Mouse (Mus musculus): ENCODE results near the gene Prdm15. TPM values are rescaled to one million over a fixed set of nuclear protein-coding genes. Genes with fewer than 3 reads are reported as not detected.
A peak's percentile ranks its signal among the peaks of the same experiment; 100 is the strongest.

Gene Prdm15
- polyA plus RNA-seq, 1 experiment from 2014 or later, result 9.7 TPM

DNA sequence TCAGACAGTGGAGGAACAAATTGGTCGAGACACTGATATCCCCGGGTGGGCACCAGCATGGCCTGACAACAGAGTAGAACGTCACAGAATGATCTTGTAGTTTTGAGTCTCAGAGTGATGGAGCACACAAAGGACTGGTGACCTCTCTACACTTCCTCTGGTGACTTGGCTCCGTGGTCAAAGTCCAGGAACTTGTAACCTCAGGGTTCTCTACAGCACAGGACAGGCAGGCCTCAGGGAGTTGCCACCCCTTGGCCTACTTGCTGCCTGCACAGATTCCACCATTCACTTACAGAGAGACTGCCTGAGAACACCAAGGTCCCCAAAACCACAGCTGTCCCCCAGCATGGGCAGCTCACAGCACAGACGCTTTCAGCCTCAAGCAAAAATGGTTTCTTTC, 36.4 kb downstream of the Prdm15 start:
- Histone ChIP-seq H3K27ac (replicated peaks) (no peak overlapping the region), H3K4me1 (no peaks in the 10 kb centered on the region), H3K4me3 (replicated peaks) (no peak overlapping the region), H3K9ac (no peak overlapping the region), H3K27me3 (no peaks in the 10 kb centered on the region), H3K36me3 (peaks cover 90% of the 10 kb centered on the region), H3K9me3 (replicated peaks) (no peaks in the 10 kb centered on the region), H3K4me2 (replicated peaks) (no peak overlapping the region)
- no peak for ATAC-seq (ENCODE audit: insufficient number of reproducible peaks, low FRiP score, low TSS enrichment, low read depth)
- 78% methylated on average over 5 of the region's 5 CpGs for WGBS

GRCm38 (mm10) chr16:97814060-97814459, 37.6 kb downstream of the Prdm15 start:
- 93% methylated on average over 2 of the region's 2 CpGs for WGBS
- no peak overlapping the region for H3K27ac ChIP-seq (replicated peaks)
- H3K4me3 ChIP-seq (replicated peaks), result no peak overlapping the region
- peaks cover 90% of the 10 kb centered on the region for H3K36me3 ChIP-seq
- H3K27me3 ChIP-seq, result no peaks in the 10 kb centered on the region
- H3K4me2 ChIP-seq (replicated peaks), result no peak overlapping the region
- no peaks in the 10 kb centered on the region for H3K9me3 ChIP-seq (replicated peaks)
- no peaks in the 10 kb centered on the region for H3K4me1 ChIP-seq
- no peak overlapping the region for H3K9ac ChIP-seq
- ATAC-seq (ENCODE audit: insufficient number of reproducible peaks, low FRiP score, low TSS enrichment, low read depth), result no peak

DNA sequence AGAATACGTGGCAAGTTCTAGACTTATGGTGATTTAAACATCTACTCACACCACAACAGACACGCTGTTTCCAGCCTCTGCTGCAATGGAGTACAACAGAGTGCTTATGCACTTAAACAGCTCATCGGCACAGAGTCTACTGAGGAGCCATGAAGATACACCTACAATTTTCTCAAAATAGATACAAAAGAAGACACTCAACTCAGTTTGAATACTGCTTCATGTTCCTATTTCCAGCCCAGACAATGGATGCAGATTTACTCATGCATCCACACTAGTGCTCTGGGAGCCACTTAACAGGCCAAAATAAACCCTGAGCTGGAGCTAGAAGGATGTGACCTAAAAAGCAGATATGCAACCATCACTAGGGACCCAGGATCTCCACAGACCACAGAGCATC, 42.8 kb downstream of the Prdm15 start:
- no peak overlapping the region for H3K9ac ChIP-seq
- H3K27me3 ChIP-seq, result no peaks in the 10 kb centered on the region
- peaks cover 92% of the 10 kb centered on the region for H3K36me3 ChIP-seq
- no peak overlapping the region for H3K27ac ChIP-seq (replicated peaks)
- no peak for ATAC-seq (ENCODE audit: insufficient number of reproducible peaks, low FRiP score, low TSS enrichment, low read depth)
- WGBS, result 91% methylated on average over 3 of the region's 3 CpGs
- no peak overlapping the region for H3K4me3 ChIP-seq (replicated peaks)
- no peaks in the 10 kb centered on the region for H3K9me3 ChIP-seq (replicated peaks)
- no peak overlapping the region for H3K4me2 ChIP-seq (replicated peaks)
- no peaks in the 10 kb centered on the region for H3K4me1 ChIP-seq

DNA sequence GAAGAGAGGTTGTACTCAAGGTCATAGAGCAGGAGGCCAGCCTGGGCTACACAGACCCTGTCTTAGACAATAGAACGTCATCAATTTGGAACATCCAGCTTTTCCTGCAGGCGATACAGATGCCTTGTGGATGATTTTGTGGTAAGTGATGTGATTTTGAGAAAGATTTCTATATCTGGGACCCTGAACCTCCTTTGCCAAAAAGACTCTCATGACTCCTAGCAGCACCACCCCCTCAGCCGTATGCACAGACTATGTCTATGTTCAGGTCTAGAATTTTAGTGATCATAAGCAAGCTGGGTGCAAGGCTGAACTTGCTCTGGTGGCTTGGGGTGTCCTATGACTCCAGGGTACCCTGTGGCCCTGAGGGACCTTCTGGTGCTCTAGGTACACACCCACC, 46.0 kb downstream of the Prdm15 start:
- peaks cover 77% of the 10 kb centered on the region for H3K36me3 ChIP-seq
- H3K4me3 ChIP-seq (replicated peaks), result no peak overlapping the region
- 90% methylated on average over 3 of the region's 3 CpGs for WGBS
- no peak overlapping the region for H3K4me2 ChIP-seq (replicated peaks)
- no peaks in the 10 kb centered on the region for H3K9me3 ChIP-seq (replicated peaks)
- no peak overlapping the region for H3K9ac ChIP-seq
- no peaks in the 10 kb centered on the region for H3K27me3 ChIP-seq
- H3K4me1 ChIP-seq, result no peaks in the 10 kb centered on the region
- no peak overlapping the region for H3K27ac ChIP-seq (replicated peaks)
- no peak for ATAC-seq (ENCODE audit: insufficient number of reproducible peaks, low FRiP score, low TSS enrichment, low read depth)

GRCm38 (mm10) chr16:97804680-97805547, 46.7 kb downstream of the Prdm15 start:
- Histone ChIP-seq H3K4me1 (no peaks in the 10 kb centered on the region), H3K4me2 (replicated peaks) (no peak overlapping the region), H3K4me3 (replicated peaks) (no peak overlapping the region), H3K27ac (replicated peaks) (no peak overlapping the region), H3K27me3 (no peaks in the 10 kb centered on the region), H3K9me3 (replicated peaks) (no peaks in the 10 kb centered on the region), H3K36me3 (peaks cover 76% of the 10 kb centered on the region), H3K9ac (no peak overlapping the region)
- WGBS, result 78% methylated on average over 7 of the region's 7 CpGs
- peak; percentile 64 for ATAC-seq (ENCODE audit: insufficient number of reproducible peaks, low FRiP score, low TSS enrichment, low read depth)

- no peaks in the 10 kb centered on the region for H3K9me3 ChIP-seq (replicated peaks)
- H3K4me1 ChIP-seq, result no peaks in the 10 kb centered on the region
- no peak for ATAC-seq (ENCODE audit: insufficient number of reproducible peaks, low FRiP score, low TSS enrichment, low read depth)
- no peak overlapping the region for H3K9ac ChIP-seq
- WGBS, result 95% methylated on average over 7 of the region's 7 CpGs
- no peak overlapping the region for H3K4me3 ChIP-seq (replicated peaks)
- peaks cover 77% of the 10 kb centered on the region for H3K36me3 ChIP-seq
- no peak overlapping the region for H3K4me2 ChIP-seq (replicated peaks)
- H3K27me3 ChIP-seq, result no peaks in the 10 kb centered on the region
- H3K27ac ChIP-seq (replicated peaks), result no peak overlapping the region
Measured at GRCm38 (mm10) chr16:97797950-97798869, 53.4 kb downstream of the Prdm15 start.

DNA sequence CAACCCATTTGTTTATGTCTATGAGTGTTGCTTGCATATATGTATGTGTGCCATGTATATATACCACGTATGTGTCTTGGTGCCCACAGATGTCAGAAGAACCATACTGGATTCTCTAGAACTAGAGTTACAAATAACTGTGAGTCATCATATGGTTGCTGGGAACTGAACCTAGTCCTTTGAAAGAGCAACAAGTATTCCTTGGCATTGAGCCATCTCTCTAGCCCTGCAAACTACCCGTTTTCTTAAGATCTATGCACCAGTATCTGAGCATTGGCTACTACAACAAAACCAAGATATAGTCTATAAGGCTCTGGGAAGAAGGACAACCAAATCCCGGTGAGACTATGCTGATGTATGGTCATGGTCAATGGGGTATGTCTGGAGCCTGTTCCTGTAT, 54.4 kb downstream of the Prdm15 start:
- Histone ChIP-seq H3K4me1 (no peaks in the 10 kb centered on the region), H3K27ac (replicated peaks) (no peak overlapping the region), H3K4me2 (replicated peaks) (no peak overlapping the region), H3K9ac (no peak overlapping the region), H3K4me3 (replicated peaks) (no peak overlapping the region), H3K36me3 (peaks cover 80% of the 10 kb centered on the region), H3K9me3 (replicated peaks) (no peaks in the 10 kb centered on the region), H3K27me3 (no peaks in the 10 kb centered on the region)
- 84% methylated on average over 3 of the region's 3 CpGs for WGBS
- ATAC-seq (ENCODE audit: insufficient number of reproducible peaks, low FRiP score, low TSS enrichment, low read depth), result no peak

- Histone ChIP-seq H3K4me2 (replicated peaks) (no peak overlapping the region), H3K9me3 (replicated peaks) (no peaks in the 10 kb centered on the region), H3K4me3 (replicated peaks) (no peak overlapping the region), H3K27ac (replicated peaks) (no peak overlapping the region), H3K9ac (no peak overlapping the region), H3K36me3 (peaks cover 63% of the 10 kb centered on the region), H3K27me3 (no peaks in the 10 kb centered on the region), H3K4me1 (no peaks in the 10 kb centered on the region)
- WGBS, result 91% methylated on average over 6 of the region's 6 CpGs
- no peak for ATAC-seq (ENCODE audit: insufficient number of reproducible peaks, low FRiP score, low TSS enrichment, low read depth)
Measured at GRCm38 (mm10) chr16:97794256-97794655, 57.4 kb downstream of the Prdm15 start.

GRCm38 (mm10) chr16:97783057-97783456, 68.6 kb downstream of the Prdm15 start:
- Histone ChIP-seq H3K27ac (replicated peaks) (no peak overlapping the region), H3K4me1 (0 out of 2 replicates have a peak, but pooled peaks cover 4% of the 10 kb centered on the region), H3K27me3 (no peaks in the 10 kb centered on the region), H3K4me3 (replicated peaks) (no peak overlapping the region), H3K9ac (no peak overlapping the region), H3K4me2 (replicated peaks) (no peak overlapping the region), H3K9me3 (replicated peaks) (no peaks in the 10 kb centered on the region), H3K36me3 (no peaks in the 10 kb centered on the region)
- ATAC-seq (ENCODE audit: insufficient number of reproducible peaks, low FRiP score, low TSS enrichment, low read depth), result no peak
- WGBS, result 75% methylated on average over 5 of the region's 5 CpGs

- Histone ChIP-seq H3K4me3 (replicated peaks) (no peak overlapping the region), H3K4me2 (replicated peaks) (peak overlapping the region; percentile 28; the same call in 1 of the 2 replicates), H3K9me3 (replicated peaks) (no peaks in the 10 kb centered on the region), H3K36me3 (no peaks in the 10 kb centered on the region), H3K27ac (replicated peaks) (no peak overlapping the region), H3K4me1 (0 out of 2 replicates have a peak, but pooled peaks cover 4% of the 10 kb centered on the region), H3K27me3 (no peaks in the 10 kb centered on the region), H3K9ac (no peak overlapping the region)
- WGBS, result 23% methylated on average over 15 of the region's 15 CpGs
- ATAC-seq (ENCODE audit: insufficient number of reproducible peaks, low FRiP score, low TSS enrichment, low read depth), result peak; percentile 69; the same call in 1 of the 2 replicates
Measured at GRCm38 (mm10) chr16:97778353-97779025, 73.2 kb downstream of the Prdm15 start.

DNA sequence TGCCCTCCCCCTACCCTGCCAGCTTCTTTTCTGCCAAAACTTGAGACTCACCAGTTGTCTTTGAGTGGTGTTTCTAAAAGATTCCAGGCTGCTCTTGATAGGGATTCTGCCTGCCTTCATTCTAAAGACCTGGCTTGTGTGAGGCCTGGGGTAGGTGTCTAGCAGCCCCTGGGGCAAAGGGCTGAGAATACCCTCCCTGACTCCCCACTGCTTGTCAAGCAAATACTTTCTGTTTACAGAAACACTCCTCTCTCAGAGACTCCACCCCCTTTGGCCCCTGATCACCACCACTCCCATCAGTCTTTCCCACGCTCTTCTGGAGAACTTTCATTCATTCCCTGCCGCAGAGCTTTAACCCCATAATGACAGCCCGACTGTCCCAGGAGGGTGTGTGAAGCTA, 85.1 kb downstream of the Prdm15 start:
- H3K27me3 ChIP-seq, result peaks cover 48% of the 10 kb centered on the region
- no peak for ATAC-seq (ENCODE audit: insufficient number of reproducible peaks, low FRiP score, low TSS enrichment, low read depth)
- no peak overlapping the region for H3K27ac ChIP-seq (replicated peaks)

More for the DNA sequence above, 85.1 kb downstream of the Prdm15 start:
- WGBS, result 29% methylated on average over 3 of the region's 3 CpGs
- Histone ChIP-seq H3K9me3 (replicated peaks) (no peaks in the 10 kb centered on the region), H3K4me1 (peaks cover 14% of the 10 kb centered on the region), H3K4me2 (replicated peaks) (no peak overlapping the region), H3K4me3 (replicated peaks) (no peak overlapping the region), H3K36me3 (no peaks in the 10 kb centered on the region), H3K9ac (no peak overlapping the region)

All from embryonic facial prominence, embryonic 15.5 days (tissue).